Mouse (Mus musculus): ENCODE results near the gene Slc38a4. TPM values are rescaled to one million over a fixed set of nuclear protein-coding genes. Genes with fewer than 3 reads are reported as not detected.

Gene Slc38a4
- total RNA-seq (2022) = 1 to 10 TPM; 4.0 to 6.1 (median 4.8) TPM

DNA sequence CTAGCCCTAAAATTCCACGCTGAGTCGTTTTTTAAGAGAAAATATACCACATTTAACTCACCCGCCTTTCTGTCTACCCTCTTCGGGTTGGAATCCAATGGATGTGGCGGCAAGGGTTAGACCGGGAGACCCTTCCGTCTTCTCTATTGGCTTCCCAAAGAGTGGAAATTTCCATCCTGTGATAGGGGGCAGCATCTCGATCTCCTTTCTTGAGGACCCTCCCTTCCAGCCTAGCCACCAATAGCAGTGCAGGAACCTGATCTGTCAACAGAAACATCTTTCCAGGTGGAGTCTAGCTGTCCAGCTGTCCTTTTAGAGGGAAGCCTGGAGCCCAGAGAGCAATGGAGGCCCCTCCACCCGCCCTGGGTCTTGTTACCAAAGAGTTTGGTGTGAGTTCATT lies at the start of gene Slc38a4:
Slc38a4 (minus strand) TSS at position 163 of the 400 bp plus-strand sequence.
- no peak for DNase-seq

- no peak for DNase-seq
These were observed 49.2 kb upstream of the Slc38a4 start for GRCm38 (mm10) chr15:97104889-97105391.

DNA sequence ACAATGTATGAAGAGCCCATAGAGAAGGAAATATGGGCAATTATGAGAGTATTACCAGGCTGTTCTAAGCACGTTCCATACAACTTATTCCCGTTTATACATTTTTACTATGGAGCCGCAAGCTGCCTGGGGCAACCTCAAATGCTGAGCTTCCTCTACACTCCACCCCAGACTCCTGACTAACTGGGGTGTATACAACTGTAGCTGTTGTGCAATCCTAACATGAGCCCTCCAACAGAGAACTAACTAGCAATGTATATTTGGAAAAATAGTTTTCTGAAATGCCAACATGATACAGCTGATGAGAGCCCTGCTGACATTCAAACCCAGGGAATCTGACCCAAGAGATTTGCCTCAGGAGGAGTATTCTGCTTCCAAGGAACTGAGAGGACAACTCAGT lies 48.3 kb upstream of the Slc38a4 start:
- DNase-seq = no peak

- peak; percentile 46 for DNase-seq
These were observed 47.1 kb upstream of the Slc38a4 start for GRCm38 (mm10) chr15:97102811-97103210.

- no peak for DNase-seq
These were observed 46.4 kb upstream of the Slc38a4 start for GRCm38 (mm10) chr15:97102181-97102580.

DNA sequence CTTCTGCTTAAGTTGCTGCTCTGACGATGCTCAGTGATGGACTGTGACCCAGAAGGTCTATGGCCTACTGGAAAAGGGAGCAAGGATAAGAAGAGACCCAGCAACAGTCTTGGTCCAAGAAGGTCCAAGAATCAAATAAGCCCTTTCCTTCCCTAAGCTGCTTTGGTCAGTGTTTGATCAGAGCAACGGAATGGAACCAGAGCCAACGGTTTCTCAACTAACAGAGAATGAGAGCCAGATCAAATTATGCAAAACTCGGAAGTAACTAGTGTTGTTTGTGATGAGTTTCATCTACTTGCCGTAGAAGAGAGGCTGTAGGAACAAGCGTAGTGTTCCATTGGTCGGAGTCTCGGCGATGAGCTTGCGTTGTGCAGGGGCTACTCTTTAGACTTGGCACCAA lies 43.3 kb upstream of the Slc38a4 start:
- no peak for DNase-seq

DNA sequence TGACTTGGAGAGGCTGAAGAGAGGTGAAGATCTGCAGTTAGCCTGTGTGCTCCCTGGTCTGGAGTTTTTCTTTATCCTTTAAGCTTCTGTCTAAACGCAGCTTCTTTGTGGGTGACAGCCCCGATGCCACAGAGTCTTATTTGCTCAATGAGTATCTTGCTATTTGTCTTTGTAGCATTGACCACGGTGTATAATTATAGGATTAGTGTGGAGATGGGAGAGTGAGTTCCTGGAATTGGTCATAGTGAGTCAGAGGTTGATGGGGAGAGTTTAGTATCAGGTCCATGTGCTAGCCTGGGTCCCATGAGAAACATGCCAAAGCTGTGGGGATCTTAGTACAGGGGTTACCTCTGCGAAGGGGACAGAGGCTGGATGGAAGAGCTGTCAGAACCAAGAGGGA lies 41.8 kb upstream of the Slc38a4 start:
- no peak for DNase-seq

DNA sequence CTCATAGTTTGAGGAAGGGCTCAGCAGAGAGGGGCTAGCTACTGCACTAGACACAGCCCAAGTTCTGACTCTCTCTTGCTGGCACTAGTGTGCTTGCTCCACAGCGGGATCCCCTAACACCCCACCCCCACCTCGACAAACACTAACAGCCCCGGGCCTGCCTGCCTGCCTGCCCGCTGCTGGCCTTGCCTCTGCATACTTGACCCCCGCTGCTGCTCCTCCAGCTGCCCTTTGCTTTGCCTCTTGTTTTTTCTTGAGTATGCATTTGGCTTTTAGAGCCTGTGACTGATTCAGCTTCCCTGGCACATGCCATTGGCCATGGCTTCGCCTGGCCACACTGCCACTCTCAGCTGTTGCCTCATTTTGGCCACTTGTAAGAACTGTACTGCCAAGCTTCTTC lies 33.8 kb upstream of the Slc38a4 start:
- DNase-seq = peak; percentile 21

DNA sequence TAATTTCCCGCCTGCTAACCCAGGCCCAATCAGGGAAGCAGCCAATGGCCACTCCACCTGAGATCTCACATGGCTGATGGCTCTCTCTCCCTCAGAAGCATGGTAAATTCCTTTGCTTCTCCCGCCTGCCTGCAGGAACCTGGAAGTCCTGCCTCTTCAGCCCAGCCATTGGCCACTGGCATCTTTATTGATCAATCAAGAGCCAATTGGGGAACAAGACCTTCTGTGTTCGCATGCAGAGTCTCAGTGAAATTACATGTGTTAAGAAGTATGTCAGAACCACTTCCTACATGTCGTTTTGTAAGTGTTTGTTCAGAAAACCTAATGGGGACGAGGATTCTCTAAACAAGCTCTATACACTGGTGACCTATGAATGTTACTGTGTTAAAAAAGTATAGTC lies 30.1 kb upstream of the Slc38a4 start:
- DNase-seq = no peak

- no peak for DNase-seq
These were observed 21.9 kb upstream of the Slc38a4 start for GRCm38 (mm10) chr15:97077665-97078064.

GRCm38 (mm10) chr15:97076092-97076491 lies 20.3 kb upstream of the Slc38a4 start:
- DNase-seq = no peak

- DNase-seq = no peak
These were observed 19.5 kb upstream of the Slc38a4 start for GRCm38 (mm10) chr15:97075240-97075639.

DNA sequence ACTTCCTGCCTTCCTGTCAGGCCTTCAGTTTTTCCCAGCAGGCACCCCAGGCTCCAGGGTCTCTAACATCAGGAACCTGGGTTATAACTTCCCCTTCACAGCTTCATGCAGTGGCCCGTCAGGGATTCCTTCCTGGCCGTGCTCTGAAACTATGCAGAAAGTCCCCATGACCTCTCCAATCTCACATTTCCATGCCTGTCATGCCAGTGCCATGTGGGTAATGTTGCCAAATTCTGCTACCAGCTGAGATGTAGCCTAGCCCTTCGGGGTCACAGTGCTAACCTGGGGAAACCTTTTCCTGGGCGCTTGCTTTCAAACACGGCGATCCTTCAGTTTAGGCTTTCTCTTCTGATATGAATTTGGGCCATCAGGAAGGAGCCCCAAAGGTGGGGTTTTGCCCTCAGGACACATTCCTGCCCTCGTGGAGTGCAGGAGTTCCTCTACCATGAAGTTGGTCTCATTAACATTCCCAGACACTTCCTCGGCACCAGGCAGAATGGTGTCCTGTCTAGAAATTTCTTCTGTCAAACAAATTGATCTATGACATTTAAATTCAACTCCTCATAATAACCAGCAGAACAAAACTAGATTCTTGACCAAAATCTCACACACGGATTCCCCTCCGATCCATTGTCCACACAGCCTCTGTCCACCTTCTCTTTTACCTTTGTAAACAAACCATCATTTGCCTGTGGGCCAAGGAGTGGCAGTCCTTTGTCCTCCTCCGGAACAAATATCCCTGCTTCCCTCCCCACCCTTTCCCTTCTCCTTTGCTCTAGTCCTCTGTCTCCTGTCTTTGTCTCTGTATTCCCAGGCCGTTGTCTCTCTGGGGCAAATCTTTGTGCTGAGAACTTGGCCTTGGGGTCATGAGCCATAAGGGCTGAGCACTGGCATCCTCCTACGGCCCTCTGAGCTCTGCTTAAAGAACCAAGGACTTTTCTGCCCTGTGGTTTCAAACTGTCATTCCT lies 17.4 kb upstream of the Slc38a4 start:
- no peak for DNase-seq

DNA sequence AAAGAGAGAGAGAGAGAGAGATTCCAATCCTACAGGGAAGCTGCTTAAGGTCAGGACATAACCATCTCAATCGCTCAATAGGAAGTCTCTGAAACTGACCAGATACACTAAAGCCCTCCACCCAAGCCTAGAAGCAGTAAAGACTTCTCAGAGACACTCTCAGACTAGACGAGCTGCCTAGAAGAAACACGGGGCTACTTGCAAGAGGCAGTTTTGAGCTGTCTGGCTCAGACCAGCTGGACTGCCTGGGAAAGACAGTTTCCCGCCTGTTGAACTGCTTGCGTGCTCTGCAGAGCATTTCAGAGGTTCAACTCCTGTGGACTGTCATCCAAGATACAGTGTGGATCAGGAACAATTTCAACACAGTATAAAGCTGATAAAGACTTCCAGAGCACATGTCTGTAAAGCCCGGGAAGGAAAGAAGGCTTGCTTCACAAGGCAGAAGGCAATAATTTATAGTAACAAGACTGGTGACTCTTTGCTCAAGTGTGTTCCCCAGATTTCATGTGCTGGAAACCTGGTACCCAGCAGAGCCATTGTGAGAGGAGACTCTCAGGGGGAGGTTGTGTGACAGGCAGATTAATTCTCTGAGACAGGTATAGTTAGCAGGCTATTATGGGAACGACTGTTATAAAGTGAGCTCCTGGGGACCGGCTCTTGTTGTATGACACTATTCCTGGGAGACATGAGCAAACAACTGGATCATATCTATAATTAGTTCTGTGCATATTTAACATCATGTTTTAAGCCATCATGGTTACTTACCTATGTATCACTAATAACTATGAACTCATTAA lies 11.8 kb upstream of the Slc38a4 start:
- no peak for DNase-seq

DNA sequence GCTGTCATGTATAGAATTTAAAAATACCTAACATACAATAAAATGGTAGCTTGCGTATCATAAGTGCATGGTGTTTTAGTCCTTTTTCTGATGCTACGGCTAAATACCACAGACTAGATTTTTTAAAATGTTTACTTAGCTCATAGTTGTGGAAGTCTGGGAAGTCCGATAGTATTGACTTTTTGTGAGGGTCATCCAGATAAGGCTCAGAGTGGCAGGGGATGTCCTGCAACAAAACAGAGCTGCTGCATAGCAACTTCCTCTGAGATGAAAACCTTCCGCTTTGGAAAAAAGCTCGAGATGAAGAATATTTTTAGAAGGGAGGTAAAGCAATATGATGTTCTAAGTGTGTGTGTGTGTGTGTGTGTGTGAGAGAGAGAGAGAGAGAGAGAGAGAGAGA lies 11.2 kb upstream of the Slc38a4 start:
- no peak for DNase-seq

- DNase-seq = no peak
These were observed 7.5 kb upstream of the Slc38a4 start for GRCm38 (mm10) chr15:97063211-97063610.

DNA sequence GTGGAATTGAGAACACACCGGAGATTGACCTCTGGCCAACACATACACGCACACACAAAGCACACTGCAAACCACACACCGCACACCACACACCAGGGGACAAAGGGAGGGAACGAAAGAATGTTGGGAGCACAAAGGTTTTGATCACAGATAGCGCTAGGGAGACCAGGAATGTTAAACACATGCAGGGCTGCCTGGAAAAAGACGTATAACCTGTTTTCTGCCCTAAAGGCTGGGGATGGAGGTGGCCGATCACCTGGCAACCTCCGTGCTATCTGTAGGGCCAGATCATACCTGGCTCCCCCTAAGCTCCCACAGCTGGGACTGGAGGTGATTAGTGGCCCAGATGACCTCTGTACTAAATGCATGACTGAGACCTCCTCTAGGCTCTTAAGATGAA lies 5.2 kb upstream of the Slc38a4 start:
- DNase-seq = no peak

- no peak for DNase-seq
These were observed 4.8 kb upstream of the Slc38a4 start for GRCm38 (mm10) chr15:97060571-97060970.

DNA sequence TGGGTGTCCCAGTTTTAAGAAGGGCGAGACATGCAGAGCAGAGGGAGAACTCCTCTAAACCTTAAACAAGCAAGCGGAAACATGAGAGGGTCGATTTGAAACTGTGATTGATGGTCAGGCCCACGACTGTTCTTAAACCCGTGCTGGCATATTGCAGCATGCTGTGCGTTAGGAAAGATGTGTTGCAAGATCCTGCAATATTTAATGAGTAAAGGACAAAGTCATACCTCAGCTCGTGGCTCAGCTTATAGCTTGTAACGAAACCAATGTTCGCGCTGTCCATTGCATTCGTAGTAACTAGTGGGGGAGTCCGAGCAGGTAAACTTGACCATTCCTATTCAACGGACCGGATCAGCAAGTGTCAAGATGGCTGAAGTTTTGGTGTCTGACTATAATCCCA lies 4.3 kb upstream of the Slc38a4 start:
- no peak for DNase-seq

- DNase-seq = no peak
These were observed 3.6 kb upstream of the Slc38a4 start for GRCm38 (mm10) chr15:97059071-97060041.

DNA sequence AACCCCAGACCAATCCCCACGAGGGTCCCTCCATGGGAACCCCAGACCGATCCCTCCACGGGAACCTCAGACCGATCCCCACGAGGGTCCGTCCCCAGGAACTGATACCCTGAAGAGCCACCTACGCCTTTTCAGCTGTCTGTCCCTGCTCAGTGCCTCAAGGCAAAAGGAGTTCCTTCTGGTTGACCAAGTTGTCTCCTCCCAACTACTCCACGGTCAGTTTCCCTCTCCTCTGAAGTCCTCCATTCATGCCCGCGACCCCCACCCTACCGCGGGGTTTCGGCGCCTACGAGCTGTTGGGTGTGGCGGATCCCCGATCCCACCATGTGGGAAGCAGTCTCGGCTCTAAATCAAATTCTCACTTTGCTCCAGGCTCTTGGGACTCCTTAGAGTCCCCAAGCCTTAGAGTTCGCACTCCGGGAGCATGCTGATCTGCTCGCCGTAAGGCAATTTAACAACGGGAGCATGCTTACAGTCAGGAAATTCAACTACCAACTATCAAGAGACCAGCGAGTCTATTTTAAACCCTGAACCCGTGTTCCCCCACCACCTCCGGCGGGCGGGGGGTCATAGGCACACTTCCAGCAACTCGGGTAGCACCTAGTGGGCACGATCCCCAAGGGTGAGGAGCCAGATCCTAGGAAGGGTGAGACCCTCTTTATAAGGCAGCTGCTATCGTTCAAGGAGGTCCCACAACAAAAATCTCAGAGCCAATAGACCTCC lies 828 bp downstream of the Slc38a4 start:
- DNase-seq = no peak

Data from adrenal gland, adult 8-10 months (tissue).